Mouse (Mus musculus) forebrain, embryonic 14.5 days (tissue): Measurements from ENCODE around the gene Gm5148. TPM values are rescaled to one million over a fixed set of nuclear protein-coding genes. Genes with fewer than 3 reads are reported as not detected.

Experiments used
- ATAC-seq: fragments of 200-750 bp; cut with Nextera tagmentation; 2 replicates; pipeline ENCODE4 v1.8.0; 2017; ENCODE audit warnings: mild to moderate bottlenecking, moderate library complexity
- DNase-seq: peaks from one replicate; pipeline ENCODE4 v3.0.0-alpha.2; 2015; ENCODE audit warnings: low spot score
- H3K27ac ChIP-seq: fragments of 300-500 bp; sonication (generic); 2 replicates; pipeline ENCODE4 v1.5.1; 2014; ENCODE audit warnings: low read depth, mild to moderate bottlenecking, control low read depth, low read length, moderate library complexity
- H3K27me3 ChIP-seq: fragments of 300-500 bp; sonication (generic); replicated peaks from 2 replicates; pipeline ENCODE4 v1.6.1; 2014; ENCODE audit warnings: low read length, control low read depth, mixed read lengths; ENCODE audit not compliant: control insufficient read depth, insufficient read depth
- H3K36me3 ChIP-seq: fragments of 300-500 bp; sonication (generic); 2 replicates; pipeline ENCODE4 v1.6.1; 2014; ENCODE audit warnings: low read length, control low read depth; ENCODE audit not compliant: control insufficient read depth, insufficient read depth
- H3K4me1 ChIP-seq: fragments of 300-500 bp; sonication (generic); 2 replicates; pipeline ENCODE4 v1.6.1; 2014; ENCODE audit warnings: antibody characterized with exemption, low read length, control low read depth; ENCODE audit not compliant: control insufficient read depth, insufficient read depth
- H3K4me2 ChIP-seq: fragments of 300-500 bp; sonication (generic); 2 replicates; pipeline ENCODE4 v1.6.1; 2014; ENCODE audit warnings: mild to moderate bottlenecking, control low read depth, low read length
- H3K4me3 ChIP-seq: fragments of 300-500 bp; sonication (generic); 2 replicates; pipeline ENCODE4 v1.5.1; 2014; ENCODE audit warnings: low read depth, low read length, control low read depth
- H3K9ac ChIP-seq: fragments of 300-500 bp; sonication (generic); 2 replicates; pipeline ENCODE4 v1.6.1; 2014; ENCODE audit warnings: mild to moderate bottlenecking, low read length, control low read depth, moderate library complexity
- H3K9me3 ChIP-seq: fragments of 300-500 bp; sonication (generic); replicated peaks from 2 replicates; pipeline ENCODE4 v1.6.1; 2016; ENCODE audit warnings: low read length, control low read depth, mixed read lengths; ENCODE audit not compliant: control insufficient read depth
- WGBS: fragments of 180-500 bp; shearing (Covaris S2); extraction: QIAGEN DNeasy Blood & Tissue Kit; methylation state at CpG from one replicate; pipeline ENCODE4 v1.1.7; 2014; 5-methylcytosine and 5-hydroxymethylcytosine counted together
- polyA plus RNA-seq: library from polyadenylated mRNA; unstranded; fragments of >200 nt; fragmentation: Nextera tagmentation; extraction: Ambion mirVana; gene quantifications from 2 replicates; pipeline ENCODE4 v1.2.1, GENCODE M21; 2014

Gene Gm5148
- polyA plus RNA-seq, 1 experiment from 2014 or later, result 8.8 TPM

- DNase-seq, result no peak
- Histone ChIP-seq H3K27me3 (no peaks in the 10 kb centered on the region), H3K9ac (no peak overlapping the region), H3K4me2 (no peak overlapping the region), H3K27ac (no peak overlapping the region), H3K36me3 (no peaks in the 10 kb centered on the region), H3K4me1 (no peaks in the 10 kb centered on the region), H3K9me3 (no peaks in the 10 kb centered on the region), H3K4me3 (no peak overlapping the region)
- ATAC-seq, result no peak
- WGBS, result 91% methylated on average over 9 of the region's 9 CpGs
Observed at GRCm38 (mm10) chr3:37747258-37748001, 23.1 kb upstream of the Gm5148 start.

DNA sequence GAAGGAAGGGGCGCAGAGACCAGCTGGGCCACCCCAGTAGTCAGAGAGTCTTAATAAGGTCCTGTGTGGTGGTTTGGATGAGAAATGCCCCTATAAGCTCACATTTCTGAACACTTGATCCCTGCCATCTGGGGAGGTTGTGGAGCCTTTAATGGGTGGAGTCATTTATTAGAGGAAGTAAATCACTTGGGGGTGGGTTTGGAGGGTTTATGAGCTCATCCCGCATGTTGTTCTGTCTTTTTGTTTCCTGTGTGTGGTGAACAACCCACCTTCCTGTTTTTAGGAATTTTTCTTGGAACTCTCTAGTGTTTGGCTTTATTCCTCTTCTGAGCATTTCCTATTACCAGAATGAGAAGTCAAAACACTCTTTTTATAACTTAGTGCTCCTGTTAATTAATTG lies 19.8 kb upstream of the Gm5148 start:
- Histone ChIP-seq H3K27me3 (no peaks in the 10 kb centered on the region), H3K36me3 (no peaks in the 10 kb centered on the region), H3K4me3 (no peak overlapping the region), H3K4me2 (no peak overlapping the region), H3K4me1 (no peaks in the 10 kb centered on the region), H3K9ac (no peak overlapping the region), H3K9me3 (no peaks in the 10 kb centered on the region), H3K27ac (no peak overlapping the region)
- DNase-seq, result no peak
- WGBS, result 92% methylated on average over 2 of the region's 2 CpGs
- no peak for ATAC-seq

- no peak overlapping the region for H3K9ac ChIP-seq
- H3K4me2 ChIP-seq, result no peak overlapping the region
- H3K4me3 ChIP-seq, result no peak overlapping the region
- WGBS, result 92% methylated on average over 7 of the region's 7 CpGs
- no peaks in the 10 kb centered on the region for H3K36me3 ChIP-seq
- H3K4me1 ChIP-seq, result 0 out of 2 replicates have a peak, but pooled peaks cover 4% of the 10 kb centered on the region
- H3K27ac ChIP-seq, result no peak overlapping the region
- H3K9me3 ChIP-seq, result no peaks in the 10 kb centered on the region
- DNase-seq, result no peak
- no peaks in the 10 kb centered on the region for H3K27me3 ChIP-seq
- no peak for ATAC-seq
Observed at GRCm38 (mm10) chr3:37739996-37740395, 15.7 kb upstream of the Gm5148 start.

GRCm38 (mm10) chr3:37738171-37738950 lies 14.1 kb upstream of the Gm5148 start:
- Histone ChIP-seq H3K4me2 (no peak overlapping the region), H3K4me3 (no peak overlapping the region), H3K27ac (no peak overlapping the region; the same call in 1 of the 2 replicates), H3K9me3 (no peaks in the 10 kb centered on the region), H3K36me3 (no peaks in the 10 kb centered on the region), H3K27me3 (no peaks in the 10 kb centered on the region), H3K9ac (no peak overlapping the region), H3K4me1 (0 out of 2 replicates have a peak, but pooled peaks cover 4% of the 10 kb centered on the region)
- ATAC-seq (no peak), DNase-seq (peak; percentile 37)
- 69% methylated on average over 17 of the region's 17 CpGs for WGBS

DNA sequence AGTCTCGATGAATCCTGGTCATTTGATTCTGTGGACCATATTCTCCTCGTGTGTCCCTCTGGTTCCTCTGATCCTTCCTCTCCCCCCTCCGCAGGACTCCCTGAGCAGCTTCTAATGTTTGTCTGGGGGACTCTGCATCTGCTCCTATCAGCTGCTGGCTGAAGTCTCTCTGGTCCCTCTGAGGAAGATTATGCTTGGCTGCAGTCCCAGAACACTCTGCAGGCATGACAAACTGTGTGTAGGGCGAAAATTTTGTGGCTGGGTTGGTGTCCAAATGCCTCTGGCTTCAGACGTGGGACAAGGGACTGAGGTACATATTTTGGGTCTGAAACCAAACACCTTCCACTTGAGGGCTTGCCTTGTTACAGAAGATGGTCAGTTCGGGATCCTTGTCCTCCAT lies 13.1 kb upstream of the Gm5148 start:
- H3K4me3 ChIP-seq, result no peak overlapping the region
- DNase-seq, result peak; percentile 75
- H3K4me1 ChIP-seq, result 0 out of 2 replicates have a peak, but pooled peaks cover 4% of the 10 kb centered on the region
- no peak overlapping the region for H3K4me2 ChIP-seq
- 50% methylated on average over 6 of the region's 6 CpGs for WGBS
- ATAC-seq, result peak; percentile 75; the same call in 1 of the 2 replicates
- no peaks in the 10 kb centered on the region for H3K27me3 ChIP-seq
- H3K9me3 ChIP-seq, result no peaks in the 10 kb centered on the region
- no peak overlapping the region for H3K9ac ChIP-seq
- H3K27ac ChIP-seq, result no peak overlapping the region
- no peaks in the 10 kb centered on the region for H3K36me3 ChIP-seq

DNA sequence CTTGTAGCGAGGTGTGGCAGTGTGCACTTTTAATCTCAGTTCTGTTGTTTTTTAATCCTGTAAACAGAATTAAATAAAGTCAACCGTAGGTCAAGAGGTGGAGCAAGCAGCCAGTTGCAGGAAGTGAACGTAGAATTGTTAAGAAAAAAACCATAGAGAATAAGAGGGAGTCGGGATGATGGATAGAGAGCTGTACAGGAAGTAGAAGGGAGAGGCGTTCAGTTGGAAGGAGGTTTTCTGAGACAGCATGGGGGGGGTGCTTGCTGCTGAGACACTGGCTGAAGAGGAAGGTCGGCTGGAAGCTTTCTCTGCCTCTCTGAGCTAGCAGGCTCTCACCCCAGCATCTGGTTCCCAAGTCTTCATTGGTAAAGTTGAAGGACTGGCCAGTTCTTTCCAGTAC lies 10.9 kb upstream of the Gm5148 start:
- Histone ChIP-seq H3K4me3 (no peak overlapping the region), H3K4me1 (0 out of 2 replicates have a peak, but pooled peaks cover 4% of the 10 kb centered on the region), H3K36me3 (no peaks in the 10 kb centered on the region), H3K4me2 (no peak overlapping the region), H3K27me3 (no peaks in the 10 kb centered on the region), H3K9ac (no peak overlapping the region), H3K9me3 (no peaks in the 10 kb centered on the region), H3K27ac (no peak overlapping the region)
- 87% methylated on average over 6 of the region's 6 CpGs for WGBS
- no peak for ATAC-seq
- DNase-seq, result no peak

GRCm38 (mm10) chr3:37729142-37729541 lies 4.9 kb upstream of the Gm5148 start:
- Histone ChIP-seq H3K4me2 (no peak overlapping the region), H3K36me3 (no peaks in the 10 kb centered on the region), H3K4me1 (no peaks in the 10 kb centered on the region; the same call in 1 of the 2 replicates), H3K27ac (no peak overlapping the region), H3K9ac (no peak overlapping the region), H3K9me3 (no peaks in the 10 kb centered on the region), H3K4me3 (no peak overlapping the region), H3K27me3 (no peaks in the 10 kb centered on the region)
- ATAC-seq (no peak), DNase-seq (peak; percentile 67)
- 28% methylated on average over 4 of the region's 4 CpGs for WGBS

DNA sequence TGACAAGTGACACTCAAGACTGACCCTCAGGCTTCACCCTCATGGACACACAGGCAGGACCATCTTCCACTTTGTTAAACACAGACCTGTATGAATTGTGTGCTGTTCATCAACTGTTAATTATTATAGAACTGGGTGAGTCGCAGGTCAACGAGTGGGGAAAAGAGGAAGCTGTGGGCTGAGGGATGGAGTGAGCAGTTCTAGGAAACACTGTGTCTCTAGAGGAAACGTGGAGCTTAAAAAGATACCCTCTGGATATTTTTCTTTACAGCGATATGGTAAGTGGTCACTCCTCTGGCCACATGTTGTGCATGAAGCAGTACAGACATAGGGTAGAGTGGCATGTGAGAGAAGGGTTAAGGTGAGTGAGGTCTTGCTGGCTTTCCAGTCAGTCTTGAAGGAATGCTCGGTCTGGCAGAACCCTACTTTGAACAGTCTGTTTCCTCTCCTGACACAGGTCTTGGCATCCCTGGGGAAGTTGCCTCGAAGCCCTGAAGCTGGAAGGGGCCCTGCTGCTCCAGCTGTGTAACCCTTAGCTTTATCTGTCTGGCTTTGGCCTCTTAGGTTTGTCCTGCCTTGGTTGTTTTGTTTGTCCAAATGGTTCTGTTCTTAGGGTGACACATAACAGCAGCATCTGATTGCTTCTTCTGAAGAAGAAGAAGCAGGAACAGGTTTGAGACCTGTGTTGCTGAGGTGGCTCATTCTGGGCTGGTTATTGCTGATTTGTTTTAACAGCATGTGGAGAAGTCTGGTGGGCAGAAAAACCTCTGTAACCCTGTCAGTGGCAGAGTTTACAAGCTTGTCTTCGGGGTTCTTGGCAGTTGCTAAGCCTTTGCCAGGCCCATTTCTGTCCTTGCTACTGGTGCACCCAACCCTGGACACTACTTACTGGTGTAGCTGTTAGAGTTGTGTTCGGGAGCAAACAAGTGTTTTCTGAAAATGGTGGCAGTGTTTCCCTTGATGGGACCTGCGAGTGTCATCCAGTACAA lies 4.1 kb upstream of the Gm5148 start:
- H3K9ac ChIP-seq, result no peak overlapping the region
- H3K27me3 ChIP-seq, result no peaks in the 10 kb centered on the region
- H3K9me3 ChIP-seq, result no peaks in the 10 kb centered on the region
- WGBS, result 86% methylated on average over 9 of the region's 9 CpGs
- peaks cover 3% of the 10 kb centered on the region for H3K4me1 ChIP-seq
- no peak overlapping the region for H3K4me2 ChIP-seq
- H3K27ac ChIP-seq, result no peak overlapping the region
- no peaks in the 10 kb centered on the region for H3K36me3 ChIP-seq
- DNase-seq (no peak), ATAC-seq (no peak)
- H3K4me3 ChIP-seq, result no peak overlapping the region
